Mouse (Mus musculus): ENCODE measurements at regions not wholly inside any gene's neighbourhood (a gene's known extent, or its start where the extent isn't known, plus 50 kb on each side); places are given as distances from the start of the nearest gene placed in this dataset.

DNA sequence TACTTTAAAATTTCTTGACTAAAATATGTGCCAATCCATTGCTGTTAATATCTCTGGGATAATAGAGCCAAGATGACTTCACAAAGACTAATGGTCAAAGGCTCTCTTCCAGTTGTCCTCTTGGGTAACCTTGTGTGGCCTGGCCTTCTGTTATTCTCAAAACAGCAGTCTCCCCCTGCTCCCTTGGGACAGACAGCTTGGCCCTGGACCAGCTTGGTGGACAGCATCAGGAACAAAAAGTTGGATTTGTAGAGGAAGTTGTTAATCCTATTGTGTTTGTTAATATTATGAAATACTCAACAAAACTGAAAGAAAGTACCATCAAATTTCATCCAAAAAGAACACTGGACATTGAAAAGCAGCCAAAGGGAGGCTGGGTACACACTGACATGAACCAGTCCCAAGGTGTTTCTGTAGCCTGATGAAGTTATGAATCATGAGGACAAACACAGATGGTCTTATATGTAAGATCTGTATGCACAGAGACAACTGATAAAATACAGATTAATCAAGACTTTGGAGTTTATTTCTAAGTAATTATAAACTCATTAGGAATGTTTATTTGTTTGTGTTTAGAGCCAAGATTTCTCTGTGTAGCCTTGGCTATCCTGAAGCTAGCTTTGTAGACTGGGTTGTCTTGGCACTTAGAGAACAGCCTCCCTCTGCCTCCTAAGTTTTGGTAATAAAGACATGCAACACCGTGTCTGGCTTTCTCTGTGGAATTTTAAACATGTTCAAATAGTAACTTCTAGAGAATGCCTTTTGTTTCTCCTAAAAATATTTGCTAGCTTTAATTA, 335.7 kb upstream of the Chrm3 start:
- H3K27ac ChIP-seq (ENCODE audit: low read depth, low read length) = no peak overlapping the region
- WGBS = 44% methylated on average over 1 of the region's 1 CpGs
- no peaks in the 10 kb centered on the region for H3K36me3 ChIP-seq (ENCODE audit: control insufficient read depth, insufficient read depth)
- no peak overlapping the region for H3K4me2 ChIP-seq (replicated peaks; ENCODE audit: low read depth)
- H3K4me1 ChIP-seq (replicated peaks; ENCODE audit: control insufficient read depth, insufficient read depth, low read length) = no peaks in the 10 kb centered on the region
- H3K4me3 ChIP-seq (ENCODE audit: low read depth, low read length) = no peak overlapping the region
- no peaks in the 10 kb centered on the region for H3K27me3 ChIP-seq (replicated peaks; ENCODE audit: control insufficient read depth, insufficient read depth, low read length)
- no peak overlapping the region for H3K9ac ChIP-seq (ENCODE audit: low read depth, low read length)
- ATAC-seq = no peak
- no peak for TF ChIP-seq CTCF (IDR thresholded peaks at IDR 0.05; ENCODE audit: low read depth)
- H3K9me3 ChIP-seq (ENCODE audit: control insufficient read depth) = no peaks in the 10 kb centered on the region

DNA sequence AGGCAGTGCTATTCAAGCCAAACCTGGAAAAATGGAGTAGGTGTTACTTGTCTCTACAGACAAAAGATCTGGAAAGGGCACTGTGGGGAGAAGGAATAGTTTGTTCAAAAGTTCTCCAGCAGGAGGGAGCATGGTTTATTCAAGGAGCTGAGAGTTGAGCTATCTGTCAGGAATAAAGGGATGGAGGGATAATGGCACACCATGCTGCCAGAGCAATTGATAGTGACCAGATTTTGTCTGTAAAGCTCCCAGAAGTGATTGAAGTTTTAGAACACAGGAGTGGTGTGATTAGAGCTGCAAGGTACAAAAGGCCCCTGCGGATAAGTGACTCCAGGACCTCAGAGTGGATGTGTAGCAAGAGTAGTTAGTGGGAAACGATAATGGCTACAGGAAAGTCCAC, 330.7 kb upstream of the Chrm3 start:
- Histone ChIP-seq H3K4me3 (ENCODE audit: low read depth, low read length) (no peak overlapping the region), H3K36me3 (ENCODE audit: control insufficient read depth, insufficient read depth) (no peaks in the 10 kb centered on the region), H3K4me2 (replicated peaks; ENCODE audit: low read depth) (no peak overlapping the region), H3K27ac (ENCODE audit: low read depth, low read length) (no peak overlapping the region), H3K9ac (ENCODE audit: low read depth, low read length) (no peak overlapping the region), H3K9me3 (ENCODE audit: control insufficient read depth) (no peaks in the 10 kb centered on the region), H3K27me3 (replicated peaks; ENCODE audit: control insufficient read depth, insufficient read depth, low read length) (no peaks in the 10 kb centered on the region), H3K4me1 (replicated peaks; ENCODE audit: control insufficient read depth, insufficient read depth, low read length) (no peaks in the 10 kb centered on the region)
- TF ChIP-seq CTCF (IDR thresholded peaks at IDR 0.05; ENCODE audit: low read depth) = no peak
- no peak for ATAC-seq
- WGBS = 78% methylated on average over 2 of the region's 2 CpGs

DNA sequence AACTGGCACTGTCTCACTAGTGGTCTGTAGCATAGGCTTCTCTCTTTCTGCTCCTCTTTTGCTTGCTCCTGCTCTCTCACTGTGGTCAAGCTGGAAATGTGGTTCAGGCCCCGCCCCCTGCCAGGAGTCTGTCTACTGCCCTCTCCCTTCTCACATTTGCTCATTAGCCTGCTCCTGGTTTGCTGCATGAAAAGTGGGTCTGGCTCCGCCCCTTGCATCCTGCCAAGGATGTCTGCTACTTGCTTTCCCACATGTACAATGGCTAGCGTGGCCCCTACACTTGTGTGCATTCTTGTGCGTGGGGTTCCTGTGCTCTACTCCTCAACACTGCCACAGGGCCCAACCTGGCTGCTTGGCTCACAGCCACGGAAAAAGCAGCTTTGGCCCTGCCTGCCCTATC, 326.7 kb upstream of the Chrm3 start:
- no peaks in the 10 kb centered on the region for H3K4me1 ChIP-seq (replicated peaks; ENCODE audit: control insufficient read depth, insufficient read depth, low read length)
- no peak for TF ChIP-seq CTCF (IDR thresholded peaks at IDR 0.05; ENCODE audit: low read depth)

DNA sequence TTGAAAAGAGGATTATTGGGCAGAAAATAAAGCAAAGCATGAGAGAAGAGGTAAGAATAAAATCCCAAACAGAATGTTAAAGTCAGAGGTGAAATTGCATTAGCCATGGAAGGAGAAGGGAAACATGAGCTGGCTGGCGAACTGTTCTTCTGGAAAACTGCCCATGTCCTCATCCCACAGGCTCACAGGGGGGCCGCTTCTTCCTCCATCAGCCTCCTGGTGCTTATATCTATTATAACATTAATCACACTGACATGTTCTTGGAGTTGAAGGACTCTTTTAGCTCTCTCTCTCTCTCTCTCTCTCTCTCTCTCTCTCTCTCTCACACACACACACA, 293.4 kb upstream of the Chrm3 start:
- H3K9me3 ChIP-seq (ENCODE audit: control insufficient read depth) = no peaks in the 10 kb centered on the region
- TF ChIP-seq CTCF (IDR thresholded peaks at IDR 0.05; ENCODE audit: low read depth) = no peak
- no peaks in the 10 kb centered on the region for H3K4me1 ChIP-seq (replicated peaks; ENCODE audit: control insufficient read depth, insufficient read depth, low read length)
- H3K36me3 ChIP-seq (ENCODE audit: control insufficient read depth, insufficient read depth) = no peaks in the 10 kb centered on the region
- no peak for ATAC-seq
- no peak overlapping the region for H3K9ac ChIP-seq (ENCODE audit: low read depth, low read length)
- H3K27me3 ChIP-seq (replicated peaks; ENCODE audit: control insufficient read depth, insufficient read depth, low read length) = no peaks in the 10 kb centered on the region
- no peak overlapping the region for H3K4me3 ChIP-seq (ENCODE audit: low read depth, low read length)
- no peak overlapping the region for H3K4me2 ChIP-seq (replicated peaks; ENCODE audit: low read depth)
- H3K27ac ChIP-seq (ENCODE audit: low read depth, low read length) = no peak overlapping the region
- WGBS = 50% methylated on average over 2 of the region's 2 CpGs

More for the DNA sequence above, 326.7 kb upstream of the Chrm3 start:
- Histone ChIP-seq H3K27me3 (replicated peaks; ENCODE audit: control insufficient read depth, insufficient read depth, low read length) (no peaks in the 10 kb centered on the region), H3K4me2 (replicated peaks; ENCODE audit: low read depth) (no peak overlapping the region), H3K9me3 (ENCODE audit: control insufficient read depth) (no peaks in the 10 kb centered on the region), H3K27ac (ENCODE audit: low read depth, low read length) (no peak overlapping the region), H3K9ac (ENCODE audit: low read depth, low read length) (no peak overlapping the region), H3K36me3 (ENCODE audit: control insufficient read depth, insufficient read depth) (no peaks in the 10 kb centered on the region), H3K4me3 (ENCODE audit: low read depth, low read length) (no peak overlapping the region)
- ATAC-seq = no peak
- whole genome bisulfite sequencing = 70% methylated on average over 5 of the region's 5 CpGs

- no peak for TF ChIP-seq CTCF (IDR thresholded peaks at IDR 0.05; ENCODE audit: low read depth)
- Histone ChIP-seq H3K9me3 (ENCODE audit: control insufficient read depth) (no peaks in the 10 kb centered on the region), H3K4me1 (replicated peaks; ENCODE audit: control insufficient read depth, insufficient read depth, low read length) (no peaks in the 10 kb centered on the region), H3K4me3 (ENCODE audit: low read depth, low read length) (no peak overlapping the region), H3K4me2 (replicated peaks; ENCODE audit: low read depth) (no peak overlapping the region), H3K27ac (ENCODE audit: low read depth, low read length) (no peak overlapping the region), H3K27me3 (replicated peaks; ENCODE audit: control insufficient read depth, insufficient read depth, low read length) (no peaks in the 10 kb centered on the region), H3K9ac (ENCODE audit: low read depth, low read length) (no peak overlapping the region), H3K36me3 (ENCODE audit: control insufficient read depth, insufficient read depth) (no peaks in the 10 kb centered on the region)
- no peak for ATAC-seq
- 63% methylated on average over 9 of the region's 9 CpGs for WGBS
These were observed 292.9 kb upstream of the Chrm3 start for GRCm38 (mm10) chr13:10653376-10654085.

- no peaks in the 10 kb centered on the region for H3K27me3 ChIP-seq (replicated peaks; ENCODE audit: control insufficient read depth, insufficient read depth, low read length)
- H3K36me3 ChIP-seq (ENCODE audit: control insufficient read depth, insufficient read depth) = no peaks in the 10 kb centered on the region
- H3K4me3 ChIP-seq (ENCODE audit: low read depth, low read length) = no peak overlapping the region
- no peaks in the 10 kb centered on the region for H3K9me3 ChIP-seq (ENCODE audit: control insufficient read depth)
- H3K27ac ChIP-seq (ENCODE audit: low read depth, low read length) = no peak overlapping the region
- H3K4me2 ChIP-seq (replicated peaks; ENCODE audit: low read depth) = no peak overlapping the region
- TF ChIP-seq CTCF (IDR thresholded peaks at IDR 0.05; ENCODE audit: low read depth) = no peak
- H3K4me1 ChIP-seq (replicated peaks; ENCODE audit: control insufficient read depth, insufficient read depth, low read length) = no peaks in the 10 kb centered on the region
- 64% methylated on average over 4 of the region's 4 CpGs for WGBS
- H3K9ac ChIP-seq (ENCODE audit: low read depth, low read length) = no peak overlapping the region
- ATAC-seq = no peak
These were observed 276.2 kb upstream of the Chrm3 start for GRCm38 (mm10) chr13:10636859-10637258.

Measured in intestine, postnatal 0 days (tissue).